Mouse (Mus musculus) liver, adult 2 months (tissue): ENCODE measurements around the gene Ppp1r10. TPM values are rescaled to one million over a fixed set of nuclear protein-coding genes. Genes with fewer than 3 reads are reported as not detected.
"Not testable (repeated sequence)": the region's sequence is repeated elsewhere in the genome, so short reads cannot be mapped to it uniquely, and the experiment has no call there.

Experiments used
- DNase-seq: peaks from one replicate; pipeline ENCODE4 v3.0.0-alpha.2; 2011; ENCODE audit warnings: low read depth, low spot score; ENCODE audit errors: extremely low read depth
- H3K27ac ChIP-seq: fragments of 200-500 bp; replicated peaks from 2 replicates; pipeline ENCODE4 v1.5.1; 2012; ENCODE audit warnings: low read depth, mild to moderate bottlenecking, control low read depth, inconsistent platforms, low read length; ENCODE audit not compliant: insufficient read depth
- H3K27me3 ChIP-seq: fragments of 200-500 bp; 2 replicates; pipeline ENCODE4 v1.6.1; 2012; ENCODE audit warnings: mild to moderate bottlenecking, moderate library complexity, low read length, inconsistent platforms; ENCODE audit not compliant: control insufficient read depth, insufficient read depth
- H3K36me3 ChIP-seq: fragments of 200-500 bp; 2 replicates; pipeline ENCODE4 v1.6.1; 2012; ENCODE audit warnings: low read length, inconsistent platforms; ENCODE audit not compliant: control insufficient read depth, insufficient read depth
- H3K4me1 ChIP-seq: fragments of 200-500 bp; 2 replicates; pipeline ENCODE4 v1.6.1; 2011; ENCODE audit warnings: low read length; ENCODE audit not compliant: control insufficient read depth, insufficient read depth
- H3K4me3 ChIP-seq: fragments of 200-500 bp; 2 replicates; pipeline ENCODE4 v1.5.1; 2011; ENCODE audit warnings: low read depth, mild to moderate bottlenecking, control low read depth, low read length, moderate library complexity; ENCODE audit not compliant: insufficient read depth
- H3K79me2 ChIP-seq: fragments of 200-500 bp; 2 replicates; pipeline ENCODE4 v1.6.1; 2012; ENCODE audit warnings: inconsistent platforms, mild to moderate bottlenecking, low read length, moderate library complexity; ENCODE audit not compliant: control insufficient read depth, insufficient read depth
- H3K9ac ChIP-seq: fragments of 200-500 bp; 2 replicates; pipeline ENCODE4 v1.6.1; 2012; ENCODE audit warnings: low read depth, mild to moderate bottlenecking, control low read depth, inconsistent platforms, low read length
- CTCF ChIP-seq: fragments of 200-500 bp; IDR thresholded peaks from 2 replicates; pipeline ENCODE4 v1.5.1; 2011; ENCODE audit warnings: low read depth, low read length, control low read depth
- POLR2A ChIP-seq: fragments of 200-500 bp; IDR thresholded peaks from 2 replicates; pipeline ENCODE4 v1.6.1; 2011; ENCODE audit warnings: low read length, control low read depth; ENCODE audit not compliant: insufficient read depth; ENCODE audit errors: extremely low read depth
- WGBS: fragments of 180-500 bp; shearing (Covaris S2); methylation state at CpG from one replicate; pipeline ENCODE4 v1.1.7; 2018; 5-methylcytosine and 5-hydroxymethylcytosine counted together
- polyA plus RNA-seq: library from polyadenylated mRNA; depleted of rRNA; stranded (reverse); fragments of >200 nt; gene quantifications from 2 replicates; pipeline ENCODE4 v1.2.3, GENCODE M21; 2012
- total RNA-seq: library from RNA; depleted of rRNA; stranded (reverse); fragments of >200 nt; gene quantifications from 2 replicates; pipeline ENCODE4 v1.2.3, GENCODE M21; 2014

Gene Ppp1r10
- total and polyA plus RNA-seq, 2 experiments = 14.7 to 30.0 TPM

DNA sequence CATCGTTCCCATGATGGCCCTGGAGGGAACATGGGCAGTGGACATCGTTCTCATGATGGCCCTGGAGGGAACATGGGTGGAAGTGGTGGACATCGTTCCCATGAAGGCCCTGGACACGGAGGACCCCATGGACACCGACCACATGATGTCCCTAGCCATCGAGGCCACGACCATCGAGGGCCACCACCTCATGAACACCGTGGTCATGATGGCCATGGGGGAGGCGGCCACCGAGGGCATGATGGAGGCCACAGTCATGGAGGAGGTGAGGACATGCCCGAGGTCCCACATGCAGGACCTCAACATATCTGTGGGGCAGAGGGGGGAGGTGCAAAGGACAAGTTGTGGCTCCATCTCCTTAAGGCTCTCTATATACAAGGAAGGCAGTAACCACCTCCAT is 14.4 kb downstream of the Ppp1r10 start:
- no peaks in the 10 kb centered on the region for H3K4me1 ChIP-seq
- no peak for DNase-seq
- no peak overlapping the region for H3K4me3 ChIP-seq
- H3K36me3 ChIP-seq = peaks cover 40% of the 10 kb centered on the region
- H3K27ac ChIP-seq = no peak overlapping the region
- WGBS = 92% methylated on average over 12 of the region's 12 CpGs
- H3K27me3 ChIP-seq = no peaks in the 10 kb centered on the region
- TF ChIP-seq CTCF (no peak), POLR2A (no peak)
- no peak overlapping the region for H3K9ac ChIP-seq
- no peaks in the 10 kb centered on the region for H3K79me2 ChIP-seq

DNA sequence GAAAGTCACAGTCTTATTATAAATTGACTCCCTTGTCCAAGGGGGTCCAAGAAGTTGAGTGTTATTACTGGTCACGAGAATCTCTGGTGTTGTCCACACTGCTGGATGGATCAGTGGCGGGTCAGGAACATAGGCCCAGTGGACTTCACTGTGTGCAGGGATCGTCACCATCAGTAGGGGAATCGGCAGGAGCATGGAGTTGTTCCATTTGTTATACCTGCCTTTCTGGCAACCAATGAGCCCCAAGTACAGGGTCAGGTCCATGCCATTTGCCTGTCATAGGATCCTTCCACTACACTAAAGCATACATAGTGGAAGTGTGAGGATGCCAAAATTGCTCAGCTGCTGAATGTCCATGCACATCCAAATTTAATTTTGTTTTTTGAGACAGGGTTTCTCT is 16.4 kb downstream of the Ppp1r10 start:
- 80% methylated on average over 4 of the region's 4 CpGs for WGBS

DNA sequence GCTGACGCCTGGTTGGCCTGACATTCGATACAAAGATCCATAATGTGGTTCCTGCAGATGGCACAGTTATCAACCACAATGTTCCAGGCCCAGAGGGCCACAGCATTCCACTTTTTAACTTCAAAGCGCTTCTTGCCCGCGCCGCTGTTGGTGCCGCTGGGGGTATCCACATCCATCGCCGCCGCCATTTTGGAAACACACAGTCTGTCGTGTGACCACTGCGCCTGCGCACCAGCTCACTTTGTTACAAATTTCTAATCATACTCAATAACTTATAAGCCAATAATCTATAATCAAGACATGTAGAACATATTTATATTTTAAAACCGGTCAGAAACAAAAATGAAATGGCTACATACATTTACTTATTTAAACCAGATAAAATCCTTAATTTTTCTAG is 19.5 kb downstream of the Ppp1r10 start:
- H3K27ac ChIP-seq, H3K4me3 ChIP-seq, H3K27me3 ChIP-seq, H3K9ac ChIP-seq, DNase-seq, H3K4me1 ChIP-seq, H3K36me3 ChIP-seq, H3K79me2 ChIP-seq: not testable (repeated sequence)
- 86% methylated on average over 14 of the region's 14 CpGs for WGBS

More for the DNA sequence above, 16.4 kb downstream of the Ppp1r10 start:
- Histone ChIP-seq H3K27me3 (no peaks in the 10 kb centered on the region), H3K79me2 (no peaks in the 10 kb centered on the region), H3K4me1 (no peaks in the 10 kb centered on the region), H3K27ac (no peak overlapping the region), H3K4me3 (no peak overlapping the region), H3K36me3 (peaks cover 25% of the 10 kb centered on the region), H3K9ac (no peak overlapping the region)
- no peak for TF ChIP-seq CTCF
- TF ChIP-seq POLR2A = no peak
- DNase-seq = peak; percentile 41

DNA sequence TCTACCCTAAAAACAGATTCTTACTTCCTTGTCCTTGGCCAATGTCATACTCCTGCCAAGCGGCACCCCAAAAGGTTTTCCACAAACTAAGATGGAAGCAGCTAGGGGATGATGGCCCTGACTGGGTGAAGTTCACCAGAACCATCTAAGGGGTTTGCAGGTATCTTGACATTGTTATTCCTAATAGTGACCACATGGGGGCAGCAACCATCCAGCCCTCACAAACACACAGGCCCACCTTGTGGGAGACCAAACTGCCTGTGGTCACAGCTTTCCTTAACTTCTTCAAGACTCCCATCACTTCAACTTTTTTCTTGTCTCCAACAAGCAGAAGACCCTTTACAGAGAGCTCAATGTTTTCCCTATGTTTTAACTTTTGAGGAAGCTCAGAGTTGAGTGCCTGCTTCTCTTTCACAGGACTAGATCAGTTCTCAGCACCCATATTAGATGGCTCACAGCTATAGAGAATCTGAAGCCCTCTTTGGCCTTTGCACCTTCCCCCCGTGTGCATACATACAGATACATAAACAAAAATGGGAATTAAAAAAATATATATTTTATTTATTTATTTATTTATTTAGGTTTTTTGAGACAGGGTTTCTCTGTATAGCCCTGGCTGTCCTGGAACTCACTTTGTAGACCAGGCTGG is 21.6 kb downstream of the Ppp1r10 start:
- Histone ChIP-seq H3K27ac (no peak overlapping the region), H3K27me3 (no peaks in the 10 kb centered on the region), H3K79me2 (no peaks in the 10 kb centered on the region), H3K36me3 (no peaks in the 10 kb centered on the region), H3K4me1 (no peaks in the 10 kb centered on the region), H3K9ac (no peak overlapping the region), H3K4me3 (no peak overlapping the region)
- TF ChIP-seq CTCF (peak; percentile 88), POLR2A (no peak)
- DNase-seq = peak; percentile 57
- 18% methylated on average over 2 of the region's 2 CpGs for WGBS

DNA sequence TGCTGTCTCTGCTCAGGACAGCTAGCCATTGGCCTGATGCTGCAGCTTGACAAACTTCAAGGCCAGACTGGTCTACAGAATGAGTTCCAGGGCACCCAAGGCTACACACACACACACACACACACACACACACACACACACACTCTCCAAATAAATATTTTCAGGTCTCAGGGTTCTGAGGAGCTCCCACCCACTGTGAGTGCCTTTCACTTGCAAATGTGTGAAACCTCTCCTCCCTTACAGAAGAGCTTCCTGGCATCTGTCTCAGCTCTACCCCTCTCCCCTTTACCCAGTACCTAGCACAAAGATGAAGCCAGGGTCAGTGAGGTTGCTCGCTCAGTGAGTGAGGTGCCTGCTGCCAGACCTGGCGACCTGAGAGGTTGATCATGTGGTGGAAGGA is 22.9 kb downstream of the Ppp1r10 start:
- WGBS = 66% methylated on average over 2 of the region's 2 CpGs
- H3K27me3 ChIP-seq = no peaks in the 10 kb centered on the region
- no peaks in the 10 kb centered on the region for H3K36me3 ChIP-seq
- no peak overlapping the region for H3K27ac ChIP-seq
- no peak overlapping the region for H3K9ac ChIP-seq
- no peak for DNase-seq
- no peak for TF ChIP-seq CTCF
- TF ChIP-seq POLR2A = no peak
- no peak overlapping the region for H3K4me3 ChIP-seq
- no peaks in the 10 kb centered on the region for H3K4me1 ChIP-seq
- H3K79me2 ChIP-seq = no peaks in the 10 kb centered on the region

DNA sequence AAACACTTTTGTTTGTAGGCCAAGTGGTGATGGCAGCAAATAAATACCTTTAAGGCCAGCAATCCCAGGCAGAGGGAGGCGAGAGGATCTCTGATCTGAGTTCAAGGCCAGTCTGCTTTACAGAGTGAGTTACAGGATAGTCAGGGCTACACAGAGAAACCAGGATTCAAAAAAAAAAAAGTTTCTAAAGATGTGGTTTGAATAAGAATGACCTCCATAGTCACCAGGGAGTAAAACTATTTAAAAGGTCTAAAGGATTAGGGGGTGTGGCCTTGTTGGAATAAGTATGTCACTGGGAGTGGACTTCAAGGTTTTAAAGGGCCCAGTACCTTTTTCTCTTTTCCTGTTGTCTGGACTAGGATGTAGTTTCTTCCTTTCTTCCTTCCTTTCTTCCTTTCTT is 23.7 kb downstream of the Ppp1r10 start:
- DNase-seq = no peak
- no peaks in the 10 kb centered on the region for H3K36me3 ChIP-seq
- no peak overlapping the region for H3K4me3 ChIP-seq

DNA sequence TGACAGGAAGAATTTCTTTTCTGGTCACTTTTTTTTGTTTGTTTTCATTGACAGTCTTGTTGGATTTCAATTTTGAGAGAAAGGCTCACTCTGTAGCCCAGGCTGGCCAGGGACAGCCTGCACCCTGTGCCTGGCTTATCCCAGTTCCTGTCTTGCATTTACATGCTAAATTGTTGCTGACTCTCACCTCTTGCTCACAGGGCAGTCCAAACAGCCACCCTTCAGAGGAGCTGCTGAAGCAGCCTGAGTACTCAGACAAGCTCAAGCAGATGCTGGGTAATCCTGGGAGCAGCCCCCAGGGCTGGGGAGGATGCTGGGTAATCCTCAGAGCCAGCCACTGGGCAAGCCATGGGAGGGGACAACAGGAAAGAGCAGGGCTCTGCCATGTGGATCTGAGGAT is 34.7 kb downstream of the Ppp1r10 start:
- H3K9ac ChIP-seq, H3K36me3 ChIP-seq, H3K4me1 ChIP-seq, H3K27ac ChIP-seq, H3K79me2 ChIP-seq, H3K27me3 ChIP-seq, DNase-seq, H3K4me3 ChIP-seq: not testable (repeated sequence)

More for the DNA sequence above, 23.7 kb downstream of the Ppp1r10 start:
- H3K27ac ChIP-seq = no peak overlapping the region
- TF ChIP-seq CTCF = no peak
- no peak for TF ChIP-seq POLR2A
- 63% methylated on average over 1 of the region's 1 CpGs for WGBS
- no peaks in the 10 kb centered on the region for H3K4me1 ChIP-seq
- H3K79me2 ChIP-seq = no peaks in the 10 kb centered on the region
- H3K27me3 ChIP-seq = no peaks in the 10 kb centered on the region
- H3K9ac ChIP-seq = no peak overlapping the region

DNA sequence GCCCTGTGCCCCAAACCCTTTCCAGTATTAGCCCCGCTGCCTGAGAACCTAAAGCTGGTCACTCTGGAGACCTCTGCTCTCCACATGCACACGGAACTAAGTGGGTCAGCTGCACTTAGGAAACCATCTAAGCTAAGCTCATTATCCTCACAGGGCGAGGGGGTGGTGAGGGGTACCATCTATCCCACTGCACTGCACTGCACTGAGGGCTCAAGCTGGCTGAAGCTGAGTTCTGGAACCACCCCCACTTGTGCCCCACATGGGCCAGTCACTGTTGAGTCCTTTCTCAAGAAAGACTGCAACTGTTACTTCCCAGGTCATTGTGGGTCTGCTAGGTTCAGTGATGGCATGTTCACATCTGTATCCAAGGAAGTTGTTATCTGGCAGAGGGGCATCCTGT is 36.3 kb downstream of the Ppp1r10 start:
- H3K27ac ChIP-seq, H3K4me1 ChIP-seq, H3K4me3 ChIP-seq, H3K36me3 ChIP-seq, DNase-seq, H3K27me3 ChIP-seq, H3K79me2 ChIP-seq, H3K9ac ChIP-seq: not testable (repeated sequence)
- WGBS = 87% methylated on average over 3 of the region's 3 CpGs
